Mouse (Mus musculus): ENCODE data around the gene Atn1.

The Atn1 gene

GRCm38 (mm10) chr6:124706061-124706627 lies 50.2 kb downstream of the Atn1 start:
- no peak for DNase-seq

- no peak for DNase-seq
These were observed 51.9 kb downstream of the Atn1 start for GRCm38 (mm10) chr6:124704417-124704816.

- DNase-seq = no peak
These were observed 52.5 kb downstream of the Atn1 start for GRCm38 (mm10) chr6:124703789-124704188.

- peak; percentile 77 for DNase-seq
These were observed 53.6 kb downstream of the Atn1 start for GRCm38 (mm10) chr6:124702784-124703103.

GRCm38 (mm10) chr6:124702102-124702783 lies 54.1 kb downstream of the Atn1 start:
- DNase-seq = no peak

GRCm38 (mm10) chr6:124701338-124701737 lies 55.0 kb downstream of the Atn1 start:
- no peak for DNase-seq

- peak; percentile 68 for DNase-seq
These were observed 56.2 kb downstream of the Atn1 start for GRCm38 (mm10) chr6:124699962-124700610.

GRCm38 (mm10) chr6:124699366-124699765 lies 57.0 kb downstream of the Atn1 start:
- no peak for DNase-seq

GRCm38 (mm10) chr6:124698751-124699150 lies 57.6 kb downstream of the Atn1 start:
- DNase-seq = no peak

GRCm38 (mm10) chr6:124696441-124697150 lies 59.7 kb downstream of the Atn1 start:
- no peak for DNase-seq

GRCm38 (mm10) chr6:124694166-124694955 lies 62.0 kb downstream of the Atn1 start:
- DNase-seq = peak; percentile 82

GRCm38 (mm10) chr6:124693243-124693981 lies 62.9 kb downstream of the Atn1 start:
- DNase-seq = no peak
